Mouse (Mus musculus): Measurements from ENCODE around the gene D430041D05Rik.
A peak's percentile ranks its signal among the peaks of the same experiment; 100 is the strongest.

The D430041D05Rik gene

DNA sequence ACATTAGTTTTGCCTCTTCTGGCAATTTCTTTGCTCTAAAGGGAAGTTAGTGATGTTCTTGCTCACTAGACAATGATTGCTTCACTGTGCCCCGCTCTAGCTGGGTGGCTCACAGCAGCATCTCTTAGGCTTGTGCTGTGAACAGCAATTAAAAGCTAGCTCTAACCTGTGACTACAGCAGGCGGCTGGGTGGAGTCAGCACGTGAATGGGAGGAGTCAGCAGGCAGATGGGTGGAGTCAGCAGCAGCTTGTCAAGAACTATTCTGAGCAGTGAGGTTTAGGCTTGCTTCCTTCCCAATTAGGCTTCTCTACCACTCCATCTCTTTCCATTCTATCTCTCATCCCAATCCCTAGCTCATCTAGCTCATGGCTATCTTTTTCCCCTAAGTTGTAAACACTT lies 213.5 kb downstream of the D430041D05Rik start:
- DNase-seq (ENCODE audit: low read depth, low spot score) = peak; percentile 31

DNA sequence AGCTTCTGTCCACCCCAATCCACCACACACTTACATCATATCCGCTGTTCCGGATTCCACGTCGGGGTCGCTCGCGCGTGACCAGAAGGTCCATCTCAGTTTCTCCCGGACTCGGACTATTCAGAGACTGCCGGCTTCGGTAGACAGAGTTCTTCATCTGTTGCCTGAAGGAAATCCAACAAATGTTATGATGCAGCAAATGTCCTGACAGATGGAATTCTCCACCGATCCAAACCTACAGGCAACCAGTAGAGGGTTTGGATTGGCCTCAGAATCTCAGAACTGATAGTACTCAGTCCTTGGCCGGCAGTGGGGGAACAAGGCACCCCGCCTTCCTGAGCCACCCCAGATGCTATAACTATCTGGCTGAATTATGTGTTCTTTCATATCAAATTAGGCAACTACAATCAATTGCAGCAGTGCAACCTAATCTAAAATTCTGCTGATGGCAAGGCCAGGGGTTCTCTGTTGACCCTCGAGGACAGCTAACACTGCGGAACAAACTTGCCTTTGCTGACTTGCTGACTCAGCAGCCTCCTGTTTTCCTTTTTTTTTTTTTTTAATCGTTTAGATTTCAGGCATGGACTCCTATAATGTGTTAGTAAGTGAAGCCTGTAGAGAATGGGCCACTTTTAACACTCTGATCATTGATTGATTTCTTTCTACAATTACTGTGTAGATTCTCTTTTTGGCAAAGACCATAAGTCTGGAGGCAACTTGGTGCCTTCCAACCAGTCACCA lies 218.2 kb downstream of the D430041D05Rik start:
- DNase-seq (ENCODE audit: low read depth, low spot score) = no peak

DNA sequence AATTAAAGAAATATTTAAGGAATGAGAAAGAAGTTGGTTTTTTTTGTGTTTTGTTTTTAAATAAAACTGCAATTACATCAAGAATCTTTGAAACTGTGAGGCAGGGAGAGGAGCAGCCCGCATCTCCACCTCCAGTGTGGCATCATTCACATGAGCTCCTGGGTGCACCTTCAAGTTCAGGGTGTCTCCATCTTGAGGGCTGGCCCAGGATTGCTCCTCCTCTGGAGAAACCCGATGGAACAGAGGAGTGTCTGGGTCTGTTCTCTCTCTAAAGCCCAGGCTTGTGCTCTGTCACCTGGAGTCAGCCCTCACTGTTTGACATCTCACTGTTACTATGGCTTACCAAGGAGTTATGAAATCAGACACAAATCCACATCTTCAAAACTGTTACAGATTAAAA lies 219.1 kb downstream of the D430041D05Rik start:
- DNase-seq (ENCODE audit: low read depth, low spot score) = no peak

DNA sequence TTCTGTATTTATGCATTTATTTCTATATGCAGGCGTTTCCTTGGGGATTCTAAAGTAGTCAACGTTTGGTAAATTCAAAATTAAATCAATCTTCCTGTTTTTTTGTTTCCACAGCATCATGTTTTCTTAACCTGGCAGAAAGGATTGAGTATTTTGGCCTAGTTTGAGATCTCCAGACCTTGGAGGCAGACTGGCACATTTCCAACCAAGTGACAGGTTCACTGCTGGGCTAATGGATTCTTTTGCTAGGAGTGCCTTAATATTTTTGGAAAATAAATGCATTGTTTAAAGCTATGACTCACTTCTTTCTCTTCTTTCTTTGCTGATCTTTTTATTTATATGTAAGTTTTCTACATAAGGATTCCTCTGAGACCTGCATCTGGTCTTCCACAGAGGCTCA lies 222.0 kb downstream of the D430041D05Rik start:
- DNase-seq (ENCODE audit: low read depth, low spot score) = no peak

DNA sequence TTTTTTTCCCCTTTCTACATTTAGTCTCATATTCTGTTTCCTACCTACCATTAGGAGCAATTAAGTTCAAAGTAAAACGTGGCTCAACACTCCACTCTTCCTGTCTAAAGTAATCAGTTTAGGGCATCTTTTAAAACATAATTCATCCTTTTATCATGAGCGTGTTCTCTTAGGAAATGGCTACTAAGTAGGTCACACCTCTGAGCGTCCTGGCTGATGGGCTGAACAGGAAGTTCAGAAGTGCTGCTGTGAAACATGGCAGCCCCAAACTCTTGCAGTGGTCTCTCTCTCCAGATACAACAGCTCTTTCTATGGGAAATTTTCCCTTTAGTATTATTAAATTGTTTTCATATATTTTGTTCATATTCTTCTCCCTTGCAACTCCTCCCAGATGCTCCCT lies 223.7 kb downstream of the D430041D05Rik start:
- peak; percentile 10 for DNase-seq (ENCODE audit: low read depth, low spot score)

DNA sequence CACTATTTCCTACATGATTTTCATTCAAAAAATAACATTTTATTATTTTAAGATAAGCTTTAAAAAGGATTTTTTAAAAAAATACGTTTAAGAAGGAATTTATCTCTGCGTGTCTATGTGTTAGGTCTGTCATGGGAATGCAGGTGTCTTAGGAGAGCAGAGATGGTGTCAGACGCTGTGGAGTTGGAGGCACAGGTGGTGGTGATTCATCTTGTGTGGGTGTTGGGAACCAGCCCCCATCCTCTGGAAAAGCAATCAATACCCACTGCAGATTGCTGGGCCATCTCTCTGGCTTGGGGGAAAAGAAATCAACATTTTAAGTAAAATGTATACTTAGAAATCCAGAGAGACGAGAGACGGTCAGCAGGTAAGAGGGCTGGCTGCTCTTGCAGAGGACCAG lies 225.2 kb downstream of the D430041D05Rik start:
- DNase-seq (ENCODE audit: low read depth, low spot score) = no peak

DNA sequence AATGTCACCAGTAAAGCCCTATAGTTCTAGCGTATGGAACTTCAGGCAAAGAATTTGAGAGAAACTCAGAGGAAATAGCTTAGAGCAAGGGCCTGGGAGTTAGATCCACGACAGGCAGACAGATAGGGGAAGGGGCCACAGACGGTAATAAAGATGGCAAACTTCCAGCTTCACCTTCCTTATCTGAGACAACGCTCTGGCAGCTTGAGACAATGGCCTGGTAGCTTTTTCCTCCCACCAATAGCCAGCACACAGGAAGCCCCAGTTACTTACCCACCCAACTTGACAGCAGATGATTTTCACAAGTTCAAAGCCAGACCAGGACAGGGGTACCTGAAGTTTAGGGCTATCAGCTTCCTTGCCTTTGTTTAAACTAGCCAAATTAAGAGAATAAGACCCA lies 226.5 kb downstream of the D430041D05Rik start:
- DNase-seq (ENCODE audit: low read depth, low spot score) = no peak

DNA sequence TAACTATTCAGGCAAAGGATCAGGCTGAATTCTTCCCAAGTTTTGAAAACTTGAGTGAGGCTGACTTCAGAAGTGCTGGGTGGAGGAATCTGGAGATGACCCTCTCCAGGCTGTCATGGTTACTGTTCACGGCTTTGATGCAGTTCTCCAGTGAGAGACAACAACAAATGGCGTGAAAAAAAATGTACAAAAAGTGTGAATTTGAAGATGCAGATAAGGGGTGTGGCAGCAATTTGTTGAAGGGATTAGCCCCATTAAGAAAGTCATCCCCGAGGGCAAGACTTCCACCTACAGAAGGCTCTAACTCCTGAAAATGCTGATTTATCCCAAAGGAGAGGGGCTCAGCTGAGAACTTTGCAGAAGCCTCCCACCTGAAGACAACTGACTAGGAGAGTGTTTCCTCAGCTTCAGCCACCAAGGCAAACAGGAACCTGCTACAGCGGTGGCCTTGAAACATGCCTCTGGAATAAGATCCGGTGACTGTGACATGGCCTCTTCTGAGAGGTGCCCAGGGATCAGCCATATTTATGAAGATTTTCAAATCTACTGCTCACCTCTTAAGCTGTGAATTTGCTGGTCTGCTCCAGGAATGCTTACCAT lies 227.5 kb downstream of the D430041D05Rik start:
- DNase-seq (ENCODE audit: low read depth, low spot score) = no peak

DNA sequence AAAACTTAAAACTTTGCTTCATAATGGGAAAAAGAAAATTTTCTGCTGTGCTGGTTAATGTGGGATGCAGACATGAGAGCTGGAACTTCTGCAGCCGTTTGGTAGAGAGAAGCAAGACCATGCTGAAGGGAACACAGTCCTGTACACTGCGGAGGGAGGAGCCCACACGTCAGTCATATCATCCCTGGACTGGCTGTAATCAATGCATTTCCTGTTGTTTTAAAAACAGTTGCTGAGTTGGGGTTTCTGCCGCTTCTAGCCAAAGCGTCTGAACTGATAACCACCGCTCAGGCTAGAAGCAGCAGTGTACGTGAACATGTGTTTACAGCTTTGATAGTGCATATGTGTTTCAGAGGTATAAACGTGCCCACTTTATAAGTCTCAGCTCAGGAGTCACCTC lies 231.2 kb downstream of the D430041D05Rik start:
- no peak for DNase-seq (ENCODE audit: low read depth, low spot score)

DNA sequence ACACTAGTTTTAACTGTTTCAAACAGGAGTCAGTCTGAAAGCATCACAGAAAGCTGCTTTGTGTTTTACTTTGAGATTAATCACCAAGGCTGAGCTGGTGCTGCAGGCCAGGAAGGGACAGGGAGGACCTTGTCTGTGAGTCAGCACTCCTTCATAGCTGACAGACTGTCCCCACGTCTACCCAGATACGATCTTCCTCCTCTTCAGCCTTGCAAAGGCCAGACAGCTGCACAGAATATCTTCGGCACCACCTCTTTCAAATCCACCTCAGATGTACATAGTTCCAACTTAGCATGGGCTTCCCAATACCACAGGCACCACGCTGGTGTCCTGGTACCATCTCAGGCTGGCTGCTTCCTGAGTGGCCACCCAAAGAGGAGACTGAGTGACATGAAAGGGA lies 232.6 kb downstream of the D430041D05Rik start:
- DNase-seq (ENCODE audit: low read depth, low spot score) = peak; percentile 4

DNA sequence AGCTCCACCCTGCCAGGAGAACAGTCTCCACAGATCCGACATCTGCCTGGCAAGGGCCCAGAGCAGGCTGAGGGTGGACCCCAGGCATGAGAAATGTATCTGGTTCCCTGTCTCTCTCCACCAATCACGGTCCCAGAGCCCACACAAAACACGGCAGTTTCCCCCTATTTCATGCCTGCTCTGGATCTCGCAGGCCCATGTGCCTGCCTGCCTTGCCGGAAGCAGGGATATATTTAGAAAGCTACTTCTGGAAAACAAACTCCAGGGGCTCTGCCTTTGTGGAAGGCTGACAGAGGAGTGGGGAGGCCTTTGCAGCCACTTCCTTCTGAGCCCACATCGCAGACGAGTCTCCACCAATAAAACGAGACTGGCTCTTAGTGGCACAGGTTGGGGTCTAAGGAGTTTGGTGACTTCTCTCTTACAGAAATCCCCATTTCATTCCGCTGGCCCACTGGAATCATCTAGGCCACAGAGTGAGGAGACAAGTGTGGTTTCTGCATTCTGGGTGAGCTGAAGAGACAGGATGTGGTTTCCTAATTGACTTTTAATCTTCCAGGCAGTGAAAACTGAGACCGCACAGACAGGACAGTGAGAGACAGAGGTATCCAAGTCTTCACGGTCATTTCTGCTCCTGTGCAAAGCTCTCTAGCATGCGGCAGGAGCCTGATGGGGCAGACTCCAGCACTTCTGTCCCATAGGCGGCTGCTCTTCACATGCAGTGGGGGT lies 233.7 kb downstream of the D430041D05Rik start:
- peak; percentile 63 for DNase-seq (ENCODE audit: low read depth, low spot score)

DNA sequence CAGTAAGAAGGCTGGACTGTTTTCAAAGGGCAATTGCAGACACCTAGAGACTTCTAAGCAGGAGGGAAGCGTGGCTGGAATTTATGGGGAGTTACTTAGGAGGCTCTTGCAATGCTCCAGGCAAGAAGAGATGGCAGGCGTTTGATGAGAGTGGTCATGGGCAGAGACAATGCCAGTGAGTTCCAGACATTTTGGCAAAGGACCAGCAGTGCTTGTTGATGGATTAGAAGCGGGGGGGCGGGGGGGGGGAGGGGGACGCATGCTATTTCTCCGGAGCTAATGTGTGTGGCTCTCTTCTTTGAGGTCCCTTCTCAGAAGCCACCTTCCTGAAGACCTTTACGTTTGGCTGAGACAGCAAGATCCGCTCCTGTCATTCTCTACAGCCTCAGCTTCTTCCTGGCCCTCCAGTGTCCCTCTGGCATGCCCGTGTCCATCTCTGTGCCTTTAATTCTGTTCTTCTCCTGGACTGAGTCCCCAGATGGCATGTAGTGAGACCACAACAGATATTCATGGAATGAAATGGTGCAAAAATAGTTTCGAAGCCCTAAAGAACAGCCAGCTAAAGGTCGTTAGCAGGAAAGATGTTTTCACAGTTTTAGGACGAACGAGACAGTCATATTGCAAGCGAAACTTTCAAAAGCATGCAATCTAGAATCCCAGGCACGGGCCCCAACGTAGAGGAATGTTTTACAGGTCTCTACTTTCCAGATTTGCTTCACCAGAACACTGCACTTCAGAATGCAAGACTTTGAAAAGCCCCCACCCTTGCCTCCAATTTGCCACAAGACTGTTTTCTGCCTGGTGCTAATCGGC lies 234.4 kb downstream of the D430041D05Rik start:
- DNase-seq (ENCODE audit: low read depth, low spot score) = no peak

DNA sequence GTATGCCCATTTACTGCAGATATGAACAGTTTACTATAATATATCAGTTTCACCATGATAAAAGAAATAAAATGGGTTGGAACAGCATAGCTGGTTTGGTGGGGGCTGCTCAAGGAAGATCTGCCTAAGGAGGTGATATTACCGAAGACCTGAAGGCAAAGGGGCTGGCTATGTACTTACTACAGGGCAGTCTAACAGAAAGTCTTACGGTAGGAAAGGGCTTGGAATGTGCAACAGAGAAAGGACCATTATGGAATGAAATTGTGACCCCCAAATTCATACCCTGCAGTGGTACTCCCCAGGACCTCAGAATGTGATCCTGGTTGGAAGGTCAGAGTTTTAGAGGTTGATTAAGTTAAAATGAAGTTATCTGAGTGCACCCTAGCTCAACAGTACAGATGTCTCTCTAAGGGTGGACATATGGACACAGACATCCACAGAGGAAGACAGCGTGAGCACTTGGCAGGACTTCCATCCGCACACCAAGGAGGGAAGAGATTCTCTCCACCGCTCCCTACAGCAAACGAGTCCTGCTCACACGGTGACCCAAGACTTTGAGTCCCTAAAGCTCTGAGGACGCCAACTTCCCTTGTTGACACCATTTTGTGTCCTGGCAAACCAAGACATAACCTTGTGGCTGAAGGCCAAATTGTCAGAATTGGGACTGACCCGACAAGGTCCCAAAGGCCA lies 235.2 kb downstream of the D430041D05Rik start:
- no peak for DNase-seq (ENCODE audit: low read depth, low spot score)

DNA sequence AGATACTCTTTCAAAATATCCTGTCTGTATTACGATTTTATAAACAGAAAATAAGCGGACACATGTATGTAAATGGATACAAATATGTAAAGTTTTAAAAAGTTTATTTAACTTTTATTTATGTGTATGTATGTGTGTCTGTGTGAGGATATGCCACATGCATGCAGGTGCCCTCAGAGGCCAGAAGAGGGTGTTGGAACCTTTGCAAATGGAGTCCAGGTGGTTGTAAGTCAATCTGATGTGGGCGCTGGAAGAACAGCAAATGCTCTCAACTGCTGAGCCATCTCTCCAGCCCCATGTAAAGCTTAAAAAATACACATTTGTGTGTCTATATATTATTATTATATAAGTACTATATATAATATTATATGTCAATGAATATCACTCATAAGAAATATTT lies 237.4 kb downstream of the D430041D05Rik start:
- DNase-seq (ENCODE audit: low read depth, low spot score) = peak; percentile 15

DNA sequence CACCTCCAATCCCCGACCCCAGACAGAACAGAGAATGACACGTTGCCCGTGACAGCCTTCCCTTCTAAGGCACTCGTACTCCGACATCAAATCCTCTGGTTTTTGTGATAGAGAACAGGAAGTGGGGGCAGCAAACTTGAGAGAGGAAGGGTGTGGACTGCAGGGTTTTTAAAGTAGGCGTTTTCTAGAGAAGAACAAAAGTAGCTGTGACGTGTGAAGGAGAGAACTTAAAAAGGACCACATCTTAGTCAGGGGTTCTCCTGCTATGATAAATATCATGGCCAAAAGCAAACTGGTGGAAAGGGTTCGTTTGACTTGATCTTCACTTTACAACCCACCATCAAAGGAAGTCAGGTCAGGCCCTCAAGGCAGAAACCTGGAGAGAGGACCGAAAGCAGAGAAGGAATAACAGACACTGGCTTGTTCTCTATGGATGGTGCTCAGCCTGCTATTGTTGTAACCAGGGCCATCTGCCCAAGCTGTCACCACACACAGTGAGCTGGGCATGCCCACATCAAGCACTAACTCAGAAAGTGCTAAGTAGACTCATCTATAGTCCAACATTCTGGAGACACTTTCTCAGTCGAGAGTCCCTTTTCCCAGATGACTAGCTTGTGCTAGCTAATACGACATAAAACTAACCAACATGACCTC lies 238.0 kb downstream of the D430041D05Rik start:
- DNase-seq (ENCODE audit: low read depth, low spot score) = peak; percentile 81

DNA sequence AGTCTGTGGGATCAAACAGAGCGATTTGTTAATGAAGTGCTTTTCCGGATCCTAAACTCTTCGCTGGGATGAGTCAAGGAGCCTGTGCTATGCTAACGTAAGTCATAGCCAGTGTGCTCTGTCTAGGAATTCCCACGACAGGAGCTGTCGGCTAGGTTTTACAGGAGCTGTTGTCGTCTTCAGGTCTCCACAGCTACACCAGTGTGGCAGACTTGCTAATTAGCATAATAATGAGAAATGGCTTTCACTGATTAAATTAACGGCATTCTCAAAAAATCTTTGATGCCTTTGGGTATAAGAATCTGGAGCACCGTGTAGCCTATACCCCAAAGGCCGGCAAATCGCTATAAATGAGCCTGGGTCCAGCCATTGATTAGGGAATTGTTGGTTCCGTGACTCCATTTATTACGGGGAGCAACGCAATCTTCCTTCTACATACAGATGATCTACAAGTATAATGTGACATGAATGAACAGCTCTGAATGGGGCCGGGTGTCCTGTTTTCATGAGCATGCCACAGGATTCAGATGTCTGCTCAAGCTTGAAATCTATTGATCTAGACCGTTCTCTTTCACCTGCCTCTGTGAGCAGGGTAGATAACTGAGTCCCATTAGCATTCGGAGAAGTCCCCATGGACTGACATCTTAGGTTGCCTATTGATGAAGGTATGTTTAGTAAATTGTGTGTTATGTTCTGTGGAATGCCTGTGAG lies 242.5 kb downstream of the D430041D05Rik start:
- DNase-seq (ENCODE audit: low read depth, low spot score) = no peak

DNA sequence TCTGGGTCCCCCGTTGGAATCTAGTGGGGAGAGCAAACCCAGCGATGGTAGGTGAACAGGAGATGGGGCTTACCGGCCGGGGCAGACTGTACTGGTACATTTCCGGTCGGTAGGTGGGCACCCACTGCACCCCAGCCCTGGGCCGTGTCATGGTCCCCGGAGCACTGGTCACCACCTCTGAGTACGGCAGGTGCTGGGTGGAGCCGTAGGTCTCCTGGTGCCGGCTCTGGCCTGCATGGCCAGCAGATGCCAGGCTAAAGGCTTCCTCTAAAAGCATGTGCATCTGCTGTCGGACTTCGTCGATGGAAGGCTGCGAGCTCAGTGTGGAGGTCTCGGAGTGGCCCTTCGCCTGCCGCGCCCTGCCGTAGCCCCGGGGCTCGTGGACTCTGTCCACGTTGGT lies 243.0 kb downstream of the D430041D05Rik start:
- DNase-seq (ENCODE audit: low read depth, low spot score) = no peak

DNA sequence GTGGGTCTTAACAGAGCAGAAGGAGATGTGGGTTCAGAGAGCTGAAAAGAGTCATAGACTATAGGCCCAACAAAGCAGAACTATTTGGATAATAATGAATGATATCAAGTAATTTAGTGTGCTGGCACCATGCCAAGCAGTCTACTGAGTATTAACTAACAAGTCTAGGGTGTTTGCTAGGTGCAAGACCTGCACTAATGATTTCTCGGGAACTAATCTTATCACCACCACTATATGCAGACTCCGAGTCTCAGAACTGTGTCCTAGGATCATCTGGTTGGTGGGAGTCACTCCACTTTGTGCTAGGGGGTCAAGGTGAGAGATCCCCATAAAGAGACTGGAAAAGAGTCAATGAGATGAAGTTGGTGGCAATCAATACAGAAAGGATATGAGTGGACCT lies 245.2 kb downstream of the D430041D05Rik start:
- DNase-seq (ENCODE audit: low read depth, low spot score) = no peak

DNA sequence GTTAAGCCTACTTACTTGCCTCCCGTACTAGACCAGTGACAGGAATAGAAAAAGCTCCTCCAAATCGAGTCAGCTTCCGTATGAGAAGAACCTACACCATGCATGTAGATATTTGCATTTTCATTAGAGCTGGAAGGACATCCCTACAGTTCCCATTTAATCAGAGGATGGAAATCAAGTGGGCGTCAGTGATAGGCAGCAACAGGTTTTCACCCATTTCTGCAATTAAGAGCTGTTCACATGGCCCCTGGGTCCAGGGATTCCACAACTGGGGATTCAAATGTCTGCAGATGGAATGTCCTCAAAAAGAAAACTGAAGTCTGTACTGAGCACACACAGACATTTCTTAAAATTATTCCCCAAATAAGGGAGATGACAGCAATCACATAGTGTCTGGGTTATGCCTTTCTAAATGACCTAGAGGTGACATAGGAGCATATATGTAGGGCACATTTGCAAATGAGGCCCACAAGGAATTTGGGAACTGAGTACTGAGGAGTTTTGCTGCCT lies 246.8 kb downstream of the D430041D05Rik start:
- no peak for DNase-seq (ENCODE audit: low read depth, low spot score)

DNA sequence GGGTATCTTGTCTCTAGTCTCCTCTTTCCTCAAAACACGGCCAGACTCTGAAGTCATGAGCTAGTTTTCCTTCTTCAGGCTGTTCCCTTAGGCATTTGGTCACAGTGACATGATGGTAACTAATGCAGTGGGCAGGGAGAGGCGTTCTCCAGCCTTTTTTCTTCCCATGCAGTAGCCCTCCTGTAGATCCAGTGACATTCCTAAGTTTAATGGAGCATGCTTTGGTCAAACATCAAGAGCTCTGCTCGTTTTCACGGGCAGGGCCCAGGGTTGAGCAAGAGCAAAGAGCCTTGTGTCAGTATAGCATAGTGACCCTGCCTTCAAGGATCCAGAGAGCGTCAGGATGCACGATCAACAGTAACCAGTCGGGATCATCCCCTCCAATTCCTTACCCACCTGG lies 247.4 kb downstream of the D430041D05Rik start:
- no peak for DNase-seq (ENCODE audit: low read depth, low spot score)

Measured in CD4-positive, CD25-positive, alpha-beta regulatory T cell, adult 2 months (primary cell).